Mouse (Mus musculus): ENCODE results near the gene Srsf4. TPM values are rescaled to one million over a fixed set of nuclear protein-coding genes. Genes with fewer than 3 reads are reported as not detected.
A peak's percentile ranks its signal among the peaks of the same experiment; 100 is the strongest.

The Srsf4 gene
- total and polyA plus RNA-seq, 3 experiments, result 14.5 to 105 (median 47.2) TPM

- in situ Hi-C loops (cut with MboI; ENCODE audit: low pct_ligation_motif_present, low pct_unique_long_range_greater_than_20kb, low sequenced_read_pairs) (loop anchor here (10.0 kb wide), 1 partner anchor 891 kb away; no protein-coding TSS in a partner anchor), dilution Hi-C loops (cut with MboI; ENCODE audit: extremely low pct_ligation_motif_present, extremely low pct_unique_long_range_greater_than_20kb, low sequenced_read_pairs) (no loop called here)
- H3K9ac ChIP-seq (ENCODE audit: insufficient read depth, low read depth), result no peak overlapping the region
- no peak for DNase-seq (ENCODE audit: extremely low read depth)
- peaks cover 0 to 56% of the 10 kb centered on the region in 2 experiments for H3K36me3 ChIP-seq (replicated peaks in 1 of 2; ENCODE audit: control insufficient read depth in 1 of 2, insufficient read depth in 1 of 2, low read length in 1 of 2)
- peaks cover 12 to 30% of the 10 kb centered on the region in 2 experiments for H3K4me1 ChIP-seq (ENCODE audit: control insufficient read depth in 1 of 2, insufficient read depth in 2 of 2)
- no peaks in the 10 kb centered on the region for H3K9me3 ChIP-seq (replicated peaks; ENCODE audit: low read length)
- peak overlapping the region; percentile 45 for H3K4me2 ChIP-seq (ENCODE audit: insufficient read depth, low read depth, poor library complexity, severe bottlenecking)
- peak; percentile 44; the same call in 1 of the 2 replicates for TF ChIP-seq TCF12 (IDR thresholded peaks at IDR 0.05; ENCODE audit: low read depth, low read length)
- no peak for TF ChIP-seq ZNF384 (IDR thresholded peaks at IDR 0.05; ENCODE audit: low read depth, low read length)
- peak; percentile 95 for TF ChIP-seq IRF4 (IDR thresholded peaks at IDR 0.05; ENCODE audit: low read depth, low read length)
- peak; percentile 66 for TF ChIP-seq EP300 (IDR thresholded peaks at IDR 0.05; ENCODE audit: low read length)
- 0 out of 2 replicates have a peak, but pooled peaks have one; percentile 23 for TF ChIP-seq JUN (IDR thresholded peaks at IDR 0.05; ENCODE audit: insufficient read depth, low read depth, low read length)
- TF ChIP-seq CTCF (conservative IDR thresholded peaks at IDR 0.05 in 1 of 2, IDR thresholded peaks at IDR 0.05 in 1 of 2; ENCODE audit: low read depth in 2 of 2, low read length in 2 of 2), result no peak
- no peak for TF ChIP-seq ZC3H11A (IDR thresholded peaks at IDR 0.05; ENCODE audit: low read depth, low read length)
- peak; percentile 43 for TF ChIP-seq BHLHE40 (IDR thresholded peaks at IDR 0.05; ENCODE audit: low read depth, low read length)
- H3K79me2 ChIP-seq (replicated peaks; ENCODE audit: control insufficient read depth, extremely low read depth, insufficient read depth, poor library complexity, severe bottlenecking), result peaks cover 7% of the 10 kb centered on the region
- peaks cover 17% of the 10 kb centered on the region for H3K27me3 ChIP-seq (replicated peaks)
- H3K27ac ChIP-seq (ENCODE audit: insufficient read depth, low read depth), result no peak overlapping the region
- no peak overlapping the region for H3K4me3 ChIP-seq (replicated peaks in 1 of 3; ENCODE audit: low read depth in 2 of 3, low read length in 2 of 3, poor library complexity in 1 of 3)
Observed at GRCm38 (mm10) chr4:131845991-131846778, 27.2 kb upstream of the Srsf4 start.

- no peaks in the 10 kb centered on the region for H3K9me3 ChIP-seq (replicated peaks; ENCODE audit: low read length)
- peaks cover 0 to 69% of the 10 kb centered on the region in 2 experiments for H3K36me3 ChIP-seq (replicated peaks in 1 of 2; ENCODE audit: control insufficient read depth in 1 of 2, insufficient read depth in 1 of 2, low read length in 1 of 2)
- no peak for TF ChIP-seq POLR2A (IDR thresholded peaks at IDR 0.05; ENCODE audit: low read depth, low read length)
- TF ChIP-seq MEF2A (IDR thresholded peaks at IDR 0.05; ENCODE audit: borderline replicate concordance, low read depth, low read length), result no peak
- TF ChIP-seq PAX5 (IDR thresholded peaks at IDR 0.05; ENCODE audit: low read length), result no peak
- TF ChIP-seq USF1 (IDR thresholded peaks at IDR 0.05; ENCODE audit: low read depth, low read length), result no peak
- no peak for TF ChIP-seq UBTF (IDR thresholded peaks at IDR 0.05; ENCODE audit: low read depth, low read length)
- TF ChIP-seq CHD2 (IDR thresholded peaks at IDR 0.05; ENCODE audit: low read length), result no peak
- no peak for TF ChIP-seq TCF12 (IDR thresholded peaks at IDR 0.05; ENCODE audit: low read depth, low read length)
- TF ChIP-seq NRF1 (IDR thresholded peaks at IDR 0.05; ENCODE audit: low read depth, low read length), result no peak
- no peak for TF ChIP-seq EP300 (IDR thresholded peaks at IDR 0.05; ENCODE audit: low read length)
- TF ChIP-seq CHD1 (IDR thresholded peaks at IDR 0.05; ENCODE audit: low read depth, low read length), result no peak
- no peak for TF ChIP-seq MAFK (IDR thresholded peaks at IDR 0.05; ENCODE audit: insufficient replicate concordance, low read length)
- TF ChIP-seq IRF4 (IDR thresholded peaks at IDR 0.05; ENCODE audit: low read depth, low read length), result no peak
- TF ChIP-seq MYC (IDR thresholded peaks at IDR 0.05; ENCODE audit: low read depth, low read length), result no peak
- TF ChIP-seq ZMIZ1 (IDR thresholded peaks at IDR 0.05; ENCODE audit: low read depth, low read length), result no peak
- TF ChIP-seq NELFE (IDR thresholded peaks at IDR 0.05; ENCODE audit: low read depth, low read length), result no peak
- no peak for TF ChIP-seq ZC3H11A (IDR thresholded peaks at IDR 0.05; ENCODE audit: low read depth, low read length)
- no peak for TF ChIP-seq USF2 (conservative IDR thresholded peaks at IDR 0.05; ENCODE audit: low read depth, low read length)
- no peak for TF ChIP-seq KAT2A (IDR thresholded peaks at IDR 0.05; ENCODE audit: insufficient replicate concordance, low read length)
- TF ChIP-seq RCOR1 (conservative IDR thresholded peaks at IDR 0.05; ENCODE audit: low read depth, low read length), result no peak
- dilution Hi-C loops (cut with MboI; ENCODE audit: extremely low pct_ligation_motif_present, extremely low pct_unique_long_range_greater_than_20kb, low sequenced_read_pairs), result no loop called here
- H3K4me3 ChIP-seq (replicated peaks in 1 of 3; ENCODE audit: low read depth in 2 of 3, low read length in 2 of 3, poor library complexity in 1 of 3), result no peak overlapping the region
- H3K4me2 ChIP-seq (ENCODE audit: insufficient read depth, low read depth, poor library complexity, severe bottlenecking), result no peak overlapping the region
- in situ Hi-C loops (cut with MboI; ENCODE audit: low pct_ligation_motif_present, low pct_unique_long_range_greater_than_20kb, low sequenced_read_pairs), result loop anchor here (10.0 kb wide), 1 partner anchor 893 kb away; no protein-coding TSS in a partner anchor
- H3K27me3 ChIP-seq (replicated peaks), result no peaks in the 10 kb centered on the region
- H3K27ac ChIP-seq (ENCODE audit: insufficient read depth, low read depth), result no peak overlapping the region
- DNase-seq (ENCODE audit: extremely low read depth), result no peak
- peaks cover 12 to 26% of the 10 kb centered on the region in 2 experiments for H3K4me1 ChIP-seq (ENCODE audit: control insufficient read depth in 1 of 2, insufficient read depth in 2 of 2)
- peaks cover 7% of the 10 kb centered on the region for H3K79me2 ChIP-seq (replicated peaks; ENCODE audit: control insufficient read depth, extremely low read depth, insufficient read depth, poor library complexity, severe bottlenecking)
- H3K9ac ChIP-seq (ENCODE audit: insufficient read depth, low read depth), result no peak overlapping the region
Observed at GRCm38 (mm10) chr4:131848082-131848481, 25.3 kb upstream of the Srsf4 start.
